Mouse (Mus musculus) ES-Bruce4 (cell line): ENCODE data around the gene Crabp2. TPM values are rescaled to one million over a fixed set of nuclear protein-coding genes. Genes with fewer than 3 reads are reported as not detected.

ENCODE experiments used
- H3K27ac ChIP-seq: 2 replicates; pipeline ENCODE4 v1.5.1; 2012; ENCODE audit warnings: low read length, inconsistent platforms; ENCODE audit not compliant: insufficient read depth
- H3K27me3 ChIP-seq: 2 replicates; pipeline ENCODE4 v1.6.1; 2012; ENCODE audit warnings: mild to moderate bottlenecking, low read length, inconsistent platforms; ENCODE audit not compliant: control insufficient read depth, poor library complexity, insufficient read depth, severe bottlenecking
- H3K36me3 ChIP-seq: 2 replicates; pipeline ENCODE4 v1.6.1; 2012; ENCODE audit warnings: inconsistent platforms, mild to moderate bottlenecking, low read length, moderate library complexity; ENCODE audit not compliant: control insufficient read depth, poor library complexity, insufficient read depth, severe bottlenecking
- H3K4me1 ChIP-seq: one replicate; pipeline ENCODE4 v1.8.1; 2011; ENCODE audit warnings: low read length; ENCODE audit not compliant: control insufficient read depth, insufficient read depth
- H3K4me3 ChIP-seq: 2 replicates; pipeline ENCODE4 v1.5.1; 2011; ENCODE audit warnings: low read depth, mild to moderate bottlenecking, low read length
- H3K9ac ChIP-seq: 2 replicates; pipeline ENCODE4 v1.6.1; 2012; ENCODE audit warnings: low read depth, mild to moderate bottlenecking, inconsistent platforms; ENCODE audit not compliant: poor library complexity, severe bottlenecking
- H3K9me3 ChIP-seq: replicated peaks from 2 replicates; pipeline ENCODE4 v1.6.1; 2012; ENCODE audit warnings: mild to moderate bottlenecking, low read length, inconsistent platforms; ENCODE audit not compliant: control insufficient read depth, poor library complexity, insufficient read depth, severe bottlenecking
- CTCF ChIP-seq: IDR thresholded peaks from one replicate; pipeline ENCODE4 v1.8.1; 2011; ENCODE audit warnings: low read depth, low read length
- EP300 ChIP-seq: IDR thresholded peaks from 2 replicates; pipeline ENCODE4 v1.6.1; 2011; ENCODE audit warnings: low read depth, low read length; ENCODE audit not compliant: insufficient read depth
- POLR2A ChIP-seq: IDR thresholded peaks from one replicate; pipeline ENCODE4 v1.8.1; 2011; ENCODE audit warnings: low read length; ENCODE audit not compliant: insufficient read depth
- polyA plus RNA-seq: library from polyadenylated mRNA; stranded (reverse); fragments of >200 nt; gene quantifications from 2 replicates; pipeline ENCODE4 v1.2.4, GENCODE M21; 2011; ENCODE audit warnings: low read depth; ENCODE audit not compliant: missing spikeins, insufficient read depth, insufficient read length

The Crabp2 gene
- polyA plus RNA-seq, 1 experiment: 12.0 TPM

GRCm38 (mm10) chr3:87910573-87911141 lies 37.8 kb upstream of the Crabp2 start:
- Histone ChIP-seq H3K27me3 (no peaks in the 10 kb centered on the region), H3K36me3 (peaks cover 27% of the 10 kb centered on the region), H3K9me3 (no peaks in the 10 kb centered on the region), H3K4me1 (peaks cover 2% of the 10 kb centered on the region), H3K27ac (peak overlapping the region; percentile 74), H3K9ac (peak overlapping the region; percentile 52), H3K4me3 (peak overlapping the region; percentile 94)
- TF ChIP-seq EP300: peak; percentile 77; the same call in 1 of the 2 replicates
- TF ChIP-seq CTCF: no peak
- no peak for TF ChIP-seq POLR2A

- no peak overlapping the region for H3K9ac ChIP-seq
- H3K4me1 ChIP-seq: peaks cover 2% of the 10 kb centered on the region
- H3K27ac ChIP-seq: no peak overlapping the region
- no peaks in the 10 kb centered on the region for H3K9me3 ChIP-seq
- H3K36me3 ChIP-seq: peaks cover 44% of the 10 kb centered on the region
- no peaks in the 10 kb centered on the region for H3K27me3 ChIP-seq
- H3K4me3 ChIP-seq: no peak overlapping the region
- TF ChIP-seq EP300: no peak
Observed at GRCm38 (mm10) chr3:87913491-87913890, 35.0 kb upstream of the Crabp2 start.

DNA sequence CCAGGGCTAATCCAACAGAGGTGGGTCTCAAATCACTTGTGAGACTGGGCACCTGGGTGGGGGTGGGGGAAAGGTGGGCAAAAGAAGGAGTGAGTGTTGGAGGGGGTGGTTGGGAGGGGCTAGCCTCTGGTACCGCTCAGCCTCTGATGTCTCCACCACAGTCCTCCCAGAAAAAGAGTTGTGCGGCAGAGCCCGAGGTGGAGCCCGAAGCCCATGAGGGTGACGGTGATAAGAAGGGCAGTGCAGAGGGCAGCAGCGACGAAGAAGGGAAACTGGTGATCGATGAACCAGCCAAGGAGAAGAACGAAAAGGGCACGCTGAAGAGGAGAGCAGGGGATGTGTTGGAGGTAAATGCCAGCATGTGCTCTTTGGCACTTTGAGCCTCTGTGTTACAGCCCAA lies 34.6 kb upstream of the Crabp2 start:
- TF ChIP-seq EP300 (no peak), POLR2A (no peak), CTCF (no peak)
- no peak overlapping the region for H3K27ac ChIP-seq
- peaks cover 2% of the 10 kb centered on the region for H3K4me1 ChIP-seq
- no peaks in the 10 kb centered on the region for H3K27me3 ChIP-seq
- peaks cover 44% of the 10 kb centered on the region for H3K36me3 ChIP-seq
- no peak overlapping the region for H3K9ac ChIP-seq
- no peak overlapping the region for H3K4me3 ChIP-seq
- no peaks in the 10 kb centered on the region for H3K9me3 ChIP-seq

DNA sequence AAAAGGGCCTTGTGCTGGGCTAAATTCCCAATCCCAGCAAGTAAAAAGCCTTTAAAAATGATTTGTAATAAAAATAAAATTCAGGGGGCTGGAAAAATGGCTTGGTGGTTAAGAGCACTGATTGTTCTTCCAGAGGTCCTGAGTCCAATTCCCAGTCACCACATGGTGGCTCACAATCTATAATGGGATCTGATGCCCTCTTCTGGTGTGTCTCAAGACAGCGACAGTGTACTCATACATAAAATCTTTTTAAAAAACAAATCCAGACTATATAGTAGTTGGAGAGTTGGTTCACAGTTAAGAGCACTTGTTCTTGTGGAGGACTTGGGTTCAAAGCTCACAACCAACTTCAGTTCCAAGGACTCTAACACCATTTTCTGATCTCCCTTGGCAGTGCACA lies 31.5 kb upstream of the Crabp2 start:
- Histone ChIP-seq H3K4me3 (no peak overlapping the region), H3K9me3 (no peaks in the 10 kb centered on the region), H3K4me1 (peaks cover 2% of the 10 kb centered on the region), H3K27ac (no peak overlapping the region), H3K27me3 (no peaks in the 10 kb centered on the region), H3K36me3 (peaks cover 46% of the 10 kb centered on the region), H3K9ac (no peak overlapping the region)
- no peak for TF ChIP-seq EP300
- no peak for TF ChIP-seq POLR2A
- TF ChIP-seq CTCF: no peak

GRCm38 (mm10) chr3:87918551-87918950 lies 29.9 kb upstream of the Crabp2 start:
- no peak for TF ChIP-seq CTCF
- TF ChIP-seq EP300: no peak
- TF ChIP-seq POLR2A: no peak
- H3K4me1 ChIP-seq: no peaks in the 10 kb centered on the region
- H3K36me3 ChIP-seq: peaks cover 53% of the 10 kb centered on the region
- H3K27ac ChIP-seq: peak overlapping the region; percentile 59; the same call in 1 of the 2 replicates
- no peaks in the 10 kb centered on the region for H3K9me3 ChIP-seq
- no peak overlapping the region for H3K4me3 ChIP-seq
- H3K9ac ChIP-seq: no peak overlapping the region
- no peaks in the 10 kb centered on the region for H3K27me3 ChIP-seq

GRCm38 (mm10) chr3:87919336-87920108 lies 28.9 kb upstream of the Crabp2 start, which contains the start of gene Mrpl24:
TSS of gene Mrpl24 (plus strand) at chr3:87919506.
- H3K27ac ChIP-seq: peak within 1 kb of the TSS; percentile 82
- no peaks in the 10 kb centered on the region for H3K4me1 ChIP-seq
- peak within 1 kb of the TSS; percentile 82 for H3K9ac ChIP-seq
- H3K27me3 ChIP-seq: no peaks in the 10 kb centered on the region
- peaks cover 53% of the 10 kb centered on the region for H3K36me3 ChIP-seq
- H3K9me3 ChIP-seq: no peaks in the 10 kb centered on the region
- TF ChIP-seq CTCF: no peak
- no peak for TF ChIP-seq EP300
- no peak for TF ChIP-seq POLR2A
- H3K4me3 ChIP-seq: peak within 1 kb of the TSS; percentile 97
